Mouse (Mus musculus) neural tube, embryonic 14.5 days (tissue): ENCODE measurements around the gene Cpt2. TPM values are rescaled to one million over a fixed set of nuclear protein-coding genes. Genes with fewer than 3 reads are reported as not detected.

Experiments used
- ATAC-seq: fragments of 200-750 bp; cut with Nextera tagmentation; 2 replicates; pipeline ENCODE4 v1.8.0; 2017; ENCODE audit warnings: low read depth, mild to moderate bottlenecking, moderate TSS enrichment, moderate library complexity
- H3K27ac ChIP-seq: fragments of 300-500 bp; sonication (generic); 2 replicates; pipeline ENCODE4 v1.5.1; 2014; ENCODE audit warnings: low read depth, mild to moderate bottlenecking, control low read depth, low read length, moderate library complexity, mixed read lengths
- H3K27me3 ChIP-seq: fragments of 300-500 bp; sonication (generic); 2 replicates; pipeline ENCODE4 v1.6.1; 2014; ENCODE audit warnings: low read length; ENCODE audit not compliant: control insufficient read depth, insufficient read depth
- H3K36me3 ChIP-seq: fragments of 300-500 bp; sonication (generic); 2 replicates; pipeline ENCODE4 v1.6.1; 2014; ENCODE audit warnings: low read length, mixed read lengths; ENCODE audit not compliant: control insufficient read depth, insufficient read depth
- H3K4me1 ChIP-seq: fragments of 300-500 bp; sonication (generic); 2 replicates; pipeline ENCODE4 v1.6.1; 2014; ENCODE audit warnings: low read length; ENCODE audit not compliant: control insufficient read depth, insufficient read depth
- H3K4me2 ChIP-seq: fragments of 300-500 bp; sonication (generic); 2 replicates; pipeline ENCODE4 v1.6.1; 2014; ENCODE audit warnings: mild to moderate bottlenecking, low read depth, low read length, control low read depth
- H3K4me3 ChIP-seq: fragments of 300-500 bp; sonication (generic); 2 replicates; pipeline ENCODE4 v1.5.1; 2014; ENCODE audit warnings: low read depth, low read length, control low read depth, mixed read lengths
- H3K9ac ChIP-seq: fragments of 300-500 bp; sonication (generic); replicated peaks from 2 replicates; pipeline ENCODE4 v1.6.1; 2014; ENCODE audit warnings: low read depth, mild to moderate bottlenecking, control low read depth, low read length, mixed read lengths
- H3K9me3 ChIP-seq: fragments of 300-500 bp; sonication (generic); 2 replicates; pipeline ENCODE4 v1.6.1; 2016; ENCODE audit warnings: low read length; ENCODE audit not compliant: control insufficient read depth
- WGBS: fragments of 180-500 bp; shearing (Covaris S2); extraction: QIAGEN DNeasy Blood & Tissue Kit; methylation state at CpG from one replicate; pipeline ENCODE4 v1.1.7; 2014; 5-methylcytosine and 5-hydroxymethylcytosine counted together
- polyA plus RNA-seq: library from polyadenylated mRNA; unstranded; fragments of >200 nt; fragmentation: Nextera tagmentation; extraction: Ambion mirVana; gene quantifications from 2 replicates; pipeline ENCODE4 v1.2.1, GENCODE M21; 2014

The Cpt2 gene
- polyA plus RNA-seq, 1 experiment from 2014 or later, result 14.0 TPM

- H3K4me1 ChIP-seq, result no peaks in the 10 kb centered on the region
- H3K4me2 ChIP-seq, result no peak overlapping the region
- H3K9me3 ChIP-seq, result no peaks in the 10 kb centered on the region
- no peaks in the 10 kb centered on the region for H3K27me3 ChIP-seq
- no peak overlapping the region for H3K4me3 ChIP-seq
- no peak overlapping the region for H3K27ac ChIP-seq
- ATAC-seq, result no peak
- H3K9ac ChIP-seq, result no peak overlapping the region
- 92% methylated on average over 4 of the region's 4 CpGs for WGBS
- peaks cover 54% of the 10 kb centered on the region for H3K36me3 ChIP-seq
Observed at GRCm38 (mm10) chr4:107864866-107865265, 58.5 kb downstream of the Cpt2 start.

GRCm38 (mm10) chr4:107858995-107859394 is 64.4 kb downstream of the Cpt2 start:
- Histone ChIP-seq H3K27me3 (no peaks in the 10 kb centered on the region), H3K4me1 (no peaks in the 10 kb centered on the region), H3K27ac (no peak overlapping the region), H3K9me3 (no peaks in the 10 kb centered on the region), H3K4me3 (no peak overlapping the region), H3K9ac (no peak overlapping the region), H3K36me3 (peaks cover 70% of the 10 kb centered on the region), H3K4me2 (no peak overlapping the region)
- WGBS, result 89% methylated on average over 7 of the region's 7 CpGs
- ATAC-seq, result no peak

- Histone ChIP-seq H3K27me3 (no peaks in the 10 kb centered on the region), H3K4me3 (no peak overlapping the region), H3K36me3 (peaks cover 68% of the 10 kb centered on the region), H3K4me2 (no peak overlapping the region), H3K4me1 (no peaks in the 10 kb centered on the region), H3K27ac (no peak overlapping the region), H3K9me3 (no peaks in the 10 kb centered on the region), H3K9ac (no peak overlapping the region)
- no peak for ATAC-seq
- WGBS, result 78% methylated on average over 11 of the region's 11 CpGs
Observed at GRCm38 (mm10) chr4:107856958-107857686, 66.3 kb downstream of the Cpt2 start.

Other genes with a start within 250 kb of the Cpt2 start
- gene Dmrtb1, start 239.4 kb downstream of the Cpt2 start, polyA plus RNA-seq, result 4.5 and 8.1 TPM in 2 replicates
- 71.4 and 77.5 TPM in 2 replicates for gene Lrp8, start 121.3 kb downstream of the Cpt2 start, polyA plus RNA-seq
- 104 and 120 TPM in 2 replicates for gene Magoh, start 43.9 kb downstream of the Cpt2 start, polyA plus RNA-seq
- 82.6 and 91.7 TPM in 2 replicates for gene 0610037L13Rik, start 33.8 kb downstream of the Cpt2 start, polyA plus RNA-seq
- gene Slc1a7, start 44.7 kb upstream of the Cpt2 start, polyA plus RNA-seq, result not detected in 2 replicates
- 0.75 and 1.3 TPM in 2 replicates for gene Podn, start 172.8 kb upstream of the Cpt2 start, polyA plus RNA-seq
- gene Scp2, start 221.4 kb upstream of the Cpt2 start, polyA plus RNA-seq, result 233 and 238 TPM in 2 replicates
- 7.5 and 7.9 TPM in 2 replicates for gene Echdc2, start 241.8 kb upstream of the Cpt2 start, polyA plus RNA-seq